In genomic region chr1:192078406-192078805, GRCm38 (mm10) we compare ENCODE assay signal across 8 mouse cellular contexts. TPM values are rescaled to one million over a fixed set of nuclear protein-coding genes. Genes with fewer than 3 reads are reported as not detected.
DNase-seq lines count a peak whose midpoint lies in the region; ATAC-seq and TF ChIP-seq lines count a peak whose summit lies in the region.

No protein-coding gene starts in this region.

- dilution Hi-C loops in CH12.LX (cut with MboI; ENCODE audit: extremely low pct_ligation_motif_present, extremely low pct_unique_long_range_greater_than_20kb, low sequenced_read_pairs): no loop called here

- intact Hi-C loops in left cerebral cortex, postnatal 4 days (cut with DNase I): loop anchor here (5.0 kb wide), 1 partner anchor 101 kb away; the partner anchor contains the start of gene Rd3

- H3K36me3 ChIP-seq in CH12.LX (replicated peaks in 1 of 2; ENCODE audit: control insufficient read depth in 1 of 2, insufficient read depth in 1 of 2, low read length in 1 of 2): peaks cover 13 to 60% of the 10 kb centered on the region in 2 experiments
- H3K36me3 ChIP-seq in heart, embryonic 13.5 days: peaks cover 22% of the 10 kb centered on the region
- peaks cover 6% of the 10 kb centered on the region; the same call in 1 of the 2 replicates for H3K36me3 ChIP-seq in liver, embryonic 11.5 days (ENCODE audit: control insufficient read depth, insufficient read depth, low read length)

- no peaks in the 10 kb centered on the region for H3K27me3 ChIP-seq in CH12.LX (replicated peaks)
- H3K27me3 ChIP-seq in heart, embryonic 13.5 days (replicated peaks): no peaks in the 10 kb centered on the region
- H3K27me3 ChIP-seq in liver, embryonic 11.5 days (replicated peaks; ENCODE audit: control insufficient read depth, insufficient read depth, low read length): no peaks in the 10 kb centered on the region

- H3K27ac ChIP-seq in CH12.LX (ENCODE audit: insufficient read depth, low read depth): peak overlapping the region; percentile 10; the same call in 1 of the 2 replicates
- H3K27ac ChIP-seq in heart, embryonic 13.5 days (replicated peaks): peak overlapping the region; percentile 83
- H3K27ac ChIP-seq in liver, embryonic 11.5 days (ENCODE audit: low read depth, low read length): 0 out of 2 replicates have a peak overlapping the region, but pooled peaks have one; percentile 6
- peak overlapping the region; percentile 34 for H3K27ac ChIP-seq in olfactory bulb, adult 2 months (ENCODE audit: insufficient read depth, low read depth, low read length)

- DNase-seq in adrenal gland, adult 2 months: peak; percentile 47
- DNase-seq in adrenal gland, postnatal 25 days: no peak
- peak; percentile 85 for DNase-seq in CH12.LX (ENCODE audit: extremely low read depth)
- no peak for DNase-seq in liver, embryonic 11.5 days (ENCODE audit: low spot score)
- DNase-seq in MN1 (ENCODE audit: low spot score): no peak
- no peak for DNase-seq in left cerebral cortex, postnatal 4 days

- in situ Hi-C loops in CH12.LX (cut with MboI; ENCODE audit: low pct_ligation_motif_present, low pct_unique_long_range_greater_than_20kb, low sequenced_read_pairs): no loop called here

- no peak for TF ChIP-seq CTCF in CH12.LX (conservative IDR thresholded peaks at IDR 0.05 in 1 of 2, IDR thresholded peaks at IDR 0.05 in 1 of 2; ENCODE audit: low read depth in 2 of 2, low read length in 2 of 2)
- no peak for TF ChIP-seq CTCF in olfactory bulb, adult 2 months (IDR thresholded peaks at IDR 0.05; ENCODE audit: insufficient read depth, low read depth, low read length)

- no peak for ATAC-seq in heart, embryonic 13.5 days (ENCODE audit: extremely low read depth, insufficient number of reproducible peaks, low FRiP score, low TSS enrichment)
- ATAC-seq in liver, embryonic 11.5 days (replicated peaks; ENCODE audit: low FRiP score): peak; percentile 24; the same call in 1 of the 2 replicates

- no peak overlapping the region for H3K4me3 ChIP-seq in CH12.LX (replicated peaks in 1 of 3; ENCODE audit: low read depth in 2 of 3, low read length in 2 of 3, poor library complexity in 1 of 3)
- H3K4me3 ChIP-seq in heart, embryonic 13.5 days: no peak overlapping the region
- no peak overlapping the region for H3K4me3 ChIP-seq in liver, embryonic 11.5 days (ENCODE audit: low read depth, low read length)
- no peak overlapping the region for H3K4me3 ChIP-seq in olfactory bulb, adult 2 months (ENCODE audit: insufficient read depth, low read depth, low read length)

- no peak overlapping the region for H3K9ac ChIP-seq in CH12.LX (ENCODE audit: insufficient read depth, low read depth)
- H3K9ac ChIP-seq in heart, embryonic 13.5 days: no peak overlapping the region
- H3K9ac ChIP-seq in liver, embryonic 11.5 days (ENCODE audit: low read depth, low read length): no peak overlapping the region

- H3K79me2 ChIP-seq in CH12.LX (replicated peaks; ENCODE audit: control insufficient read depth, extremely low read depth, insufficient read depth, poor library complexity, severe bottlenecking): no peaks in the 10 kb centered on the region

- WGBS in heart, embryonic 13.5 days: 29% methylated on average over 3 of the region's 3 CpGs
- 18% methylated on average over 3 of the region's 3 CpGs for WGBS in liver, embryonic 11.5 days
- 41% methylated on average over 3 of the region's 3 CpGs for WGBS in olfactory bulb, adult 2 months

- no peak for TF ChIP-seq RAD21 in CH12.LX (IDR thresholded peaks at IDR 0.05; ENCODE audit: low read depth, low read length)

- H3K4me2 ChIP-seq in CH12.LX (ENCODE audit: insufficient read depth, low read depth, poor library complexity, severe bottlenecking): 0 out of 2 replicates have a peak overlapping the region, but pooled peaks have one; percentile 8
- no peak overlapping the region for H3K4me2 ChIP-seq in heart, embryonic 13.5 days
- H3K4me2 ChIP-seq in liver, embryonic 11.5 days: no peak overlapping the region

- TF ChIP-seq EP300 in CH12.LX (IDR thresholded peaks at IDR 0.05; ENCODE audit: low read length): no peak

- peaks cover 21 to 66% of the 10 kb centered on the region in 2 experiments for H3K4me1 ChIP-seq in CH12.LX (ENCODE audit: control insufficient read depth in 1 of 2, insufficient read depth in 2 of 2)
- H3K4me1 ChIP-seq in heart, embryonic 13.5 days: peaks cover 46% of the 10 kb centered on the region
- peaks cover 12% of the 10 kb centered on the region for H3K4me1 ChIP-seq in liver, embryonic 11.5 days (replicated peaks; ENCODE audit: control insufficient read depth, insufficient read depth, low read length)
- peaks cover 21% of the 10 kb centered on the region for H3K4me1 ChIP-seq in olfactory bulb, adult 2 months (ENCODE audit: control insufficient read depth, insufficient read depth, low read length)

- TF ChIP-seq POLR2A in CH12.LX (IDR thresholded peaks at IDR 0.05; ENCODE audit: low read depth, low read length): 0 out of 2 replicates have a peak, but pooled peaks have one; percentile 38
- no peak for TF ChIP-seq POLR2A in olfactory bulb, adult 2 months (IDR thresholded peaks at IDR 0.05; ENCODE audit: insufficient read depth, low read depth, low read length)

- peaks cover 21% of the 10 kb centered on the region for H3K9me3 ChIP-seq in CH12.LX (replicated peaks; ENCODE audit: low read length)
- H3K9me3 ChIP-seq in heart, embryonic 13.5 days: peaks cover 17% of the 10 kb centered on the region
- H3K9me3 ChIP-seq in liver, embryonic 11.5 days (ENCODE audit: control insufficient read depth, low read length): peaks cover 12% of the 10 kb centered on the region

TF ChIP-seq in CH12.LX, 34 proteins besides CTCF, POLR2A, EP300 and RAD21:
- no peak for TF ChIP-seq JUN (IDR thresholded peaks at IDR 0.05; ENCODE audit: insufficient read depth, low read depth, low read length)
- 0 out of 2 replicates have a peak, but pooled peaks have one; percentile 5 for TF ChIP-seq SIN3A (IDR thresholded peaks at IDR 0.05; ENCODE audit: low read length)
- TF ChIP-seq UBTF (IDR thresholded peaks at IDR 0.05; ENCODE audit: low read depth, low read length): peak; percentile 70; the same call in 1 of the 2 replicates
- TF ChIP-seq ELF1 (IDR thresholded peaks at IDR 0.05; ENCODE audit: low read depth, low read length): peak; percentile 33; the same call in 1 of the 2 replicates
- no peak for TF ChIP-seq ZNF384 (IDR thresholded peaks at IDR 0.05; ENCODE audit: low read depth, low read length)
- 0 out of 2 replicates have a peak, but pooled peaks have one; percentile 49 for TF ChIP-seq TBP (conservative IDR thresholded peaks at IDR 0.05; ENCODE audit: low read depth, low read length)

RNA-seq across cellular contexts. Expression of gene Traf5, which starts 14.0 kb away (rescaled TPM):
- 10 to 100 TPM in 1 of 2 experiments, 1 to 10 TPM in 1; 2.9 to 10.3 TPM for total RNA-seq in adrenal gland, adult 2 months (2021)
- polyA plus RNA-seq in adrenal gland, adult 2 months (2012; rRNA removed): 1.7 and 2.0 TPM in 2 replicates
- total RNA-seq in adrenal gland, postnatal 25 days (2021): 6.1 and 6.6 TPM in 2 replicates
- total RNA-seq in CH12.LX (2012; rRNA removed) (30.5 and 38.7 TPM in 2 replicates), CH12.LX (2014; rRNA removed) (16.9 and 21.3 TPM in 2 replicates)
- polyA plus RNA-seq in CH12.LX (2012; ENCODE audit: insufficient read length, low read depth): 32.3 and 42.8 TPM in 2 replicates
- polyA plus RNA-seq in heart, embryonic 13.5 days (2015; fragmentation: Nextera tagmentation; extraction: Ambion mirVana): 11.3 and 12.8 TPM in 2 replicates
- 10.6 and 15.5 TPM in 2 replicates for polyA plus RNA-seq in liver, embryonic 11.5 days (2014; fragmentation: Nextera tagmentation; extraction: Ambion mirVana)
- polyA plus RNA-seq in olfactory bulb, adult 2 months (2012; ENCODE audit: insufficient read depth, insufficient read length, low replicate concordance, missing spikeins): not detected in 2 replicates
- 1 to 10 TPM; 3.4 to 4.6 TPM for total RNA-seq in left cerebral cortex, postnatal 4 days (2021)

RNA-seq across cellular contexts. Expression of gene Rcor3, which starts 59.5 kb away (rescaled TPM):
- total RNA-seq in adrenal gland, adult 2 months (2021): 10 to 100 TPM; 20.7 to 23.8 TPM
- polyA plus RNA-seq in adrenal gland, adult 2 months (2012; rRNA removed): 36.9 and 41.5 TPM in 2 replicates
- 40.6 and 46.7 TPM in 2 replicates for total RNA-seq in adrenal gland, postnatal 25 days (2021)
- 2.5 and 3.1 TPM in 2 replicates for total RNA-seq in CH12.LX (2012; rRNA removed)
- 1.5 and 1.6 TPM in 2 replicates for total RNA-seq in CH12.LX (2014; rRNA removed)
- polyA plus RNA-seq in CH12.LX (2012; ENCODE audit: insufficient read length, low read depth): 3.9 and 4.4 TPM in 2 replicates
- polyA plus RNA-seq in heart, embryonic 13.5 days (2015; fragmentation: Nextera tagmentation; extraction: Ambion mirVana): 27.7 and 30.4 TPM in 2 replicates
- 14.8 and 15.0 TPM in 2 replicates for polyA plus RNA-seq in liver, embryonic 11.5 days (2014; fragmentation: Nextera tagmentation; extraction: Ambion mirVana)
- polyA plus RNA-seq in olfactory bulb, adult 2 months (2012; ENCODE audit: insufficient read depth, insufficient read length, low replicate concordance, missing spikeins): not detected in 2 replicates
- 10 to 100 TPM; 58.1 to 69.2 TPM for total RNA-seq in left cerebral cortex, postnatal 4 days (2021)

Comparison
In these comparisons a context has a peak if more than half of its experiments do, and no peak if none do; other contexts are left out.
1. DNase-seq: peak in adrenal gland, adult 2 months (single experiment) and CH12.LX (single experiment); none in adrenal gland, postnatal 25 days (single experiment), liver, embryonic 11.5 days (single experiment), MN1 (single experiment) and left cerebral cortex, postnatal 4 days (single experiment).
2. H3K27ac ChIP-seq: peak in every context shown above with its lines; median percentile 83 in heart, embryonic 13.5 days; 34 in olfactory bulb, adult 2 months; 10 in CH12.LX; 6 in liver, embryonic 11.5 days.